Comparison of ENCODE assay signal across 1 mouse cellular context in the genomic region with DNA sequence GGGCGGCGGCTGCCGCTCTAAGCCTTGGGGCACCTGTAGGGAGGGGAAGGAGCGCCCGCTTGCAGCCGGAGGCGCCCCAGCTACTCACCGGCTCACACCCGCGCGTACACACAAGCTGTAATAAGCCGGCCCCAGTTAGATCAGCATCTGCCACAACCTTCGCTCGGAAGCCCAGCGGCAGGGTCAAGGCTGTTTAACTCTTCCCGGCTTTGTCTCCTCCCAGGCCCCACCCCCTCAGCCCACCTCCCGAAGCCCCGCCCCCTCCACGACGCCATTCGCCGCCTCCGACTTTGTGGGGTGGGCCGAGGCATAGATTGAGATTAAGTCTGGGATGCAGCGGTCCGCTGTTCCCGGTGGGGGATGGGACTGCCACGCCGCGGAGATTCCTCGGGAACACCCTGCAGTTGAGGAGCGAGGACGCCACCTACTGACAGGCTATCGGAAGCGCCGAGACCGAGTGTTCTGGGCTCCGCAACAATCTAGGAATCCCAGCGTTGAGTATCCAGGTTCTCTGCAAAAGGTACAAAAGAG.
TF ChIP-seq lines count a peak whose summit lies in the region.

No protein-coding gene starts in this region.

TF ChIP-seq in CH12.LX, 34 proteins besides CTCF, POLR2A, EP300 and RAD21 (continued from another document):
- TF ChIP-seq IRF4 (IDR thresholded peaks at IDR 0.05; ENCODE audit: low read depth, low read length) (peak; percentile 34; the same call in 1 of the 2 replicates), MYC (IDR thresholded peaks at IDR 0.05; ENCODE audit: low read depth, low read length) (no peak), SIN3A (IDR thresholded peaks at IDR 0.05; ENCODE audit: low read length) (peak; percentile 56; the same call in 1 of the 2 replicates), ELF1 (IDR thresholded peaks at IDR 0.05; ENCODE audit: low read depth, low read length) (no peak), TBP (conservative IDR thresholded peaks at IDR 0.05; ENCODE audit: low read depth, low read length) (no peak), BHLHE40 (IDR thresholded peaks at IDR 0.05; ENCODE audit: low read depth, low read length) (peak; percentile 42; the same call in 1 of the 2 replicates), ZMIZ1 (IDR thresholded peaks at IDR 0.05; ENCODE audit: low read depth, low read length) (no peak), NELFE (IDR thresholded peaks at IDR 0.05; ENCODE audit: low read depth, low read length) (no peak), JUN (IDR thresholded peaks at IDR 0.05; ENCODE audit: insufficient read depth, low read depth, low read length) (no peak), RCOR1 (conservative IDR thresholded peaks at IDR 0.05; ENCODE audit: low read depth, low read length) (no peak), USF1 (IDR thresholded peaks at IDR 0.05; ENCODE audit: low read depth, low read length) (no peak), ETS1 (conservative IDR thresholded peaks at IDR 0.05; ENCODE audit: low read depth, low read length) (no peak), KAT2A (IDR thresholded peaks at IDR 0.05; ENCODE audit: insufficient replicate concordance, low read length) (no peak), MEF2A (IDR thresholded peaks at IDR 0.05; ENCODE audit: borderline replicate concordance, low read depth, low read length) (peak; percentile 36; the same call in 1 of the 2 replicates), E2F4 (IDR thresholded peaks at IDR 0.05; ENCODE audit: insufficient replicate concordance, low read depth, low read length) (no peak), TCF12 (IDR thresholded peaks at IDR 0.05; ENCODE audit: low read depth, low read length) (0 out of 2 replicates have a peak, but pooled peaks have one; percentile 27), USF2 (conservative IDR thresholded peaks at IDR 0.05; ENCODE audit: low read depth, low read length) (no peak), MXI1 (IDR thresholded peaks at IDR 0.05; ENCODE audit: low read depth, low read length) (peak; percentile 21; the same call in 1 of the 2 replicates), MAX (IDR thresholded peaks at IDR 0.05; ENCODE audit: low read length) (no peak)
